Mouse (Mus musculus): ENCODE data around the gene Actr10. TPM values are rescaled to one million over a fixed set of nuclear protein-coding genes. Genes with fewer than 3 reads are reported as not detected.

The Actr10 gene
- total and polyA plus RNA-seq, 3 experiments = 60.2 to 168 (median 135) TPM

DNA sequence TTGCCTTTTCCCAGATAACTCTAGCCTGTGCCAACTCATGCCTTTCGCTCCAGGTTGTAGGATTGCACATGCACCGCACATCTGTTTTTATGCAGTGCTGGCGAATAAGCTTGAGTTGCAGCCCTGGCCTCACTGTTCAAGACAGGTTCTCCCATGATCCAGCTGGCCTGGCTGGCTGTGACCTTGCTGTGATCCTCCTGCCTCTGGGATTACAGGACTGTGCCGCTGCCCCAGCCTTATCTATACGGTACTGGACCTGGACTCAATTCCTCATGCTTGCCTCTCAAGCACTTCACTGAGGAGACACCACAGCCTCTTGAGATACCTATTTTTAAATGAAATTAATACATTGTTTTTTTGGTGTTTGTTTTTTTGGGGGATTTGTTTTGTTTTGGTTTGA, 6.5 kb downstream of the Actr10 start:
- Histone ChIP-seq H3K4me3 (replicated peaks in 1 of 3; ENCODE audit: low read depth in 2 of 3, low read length in 2 of 3, poor library complexity in 1 of 3) (no peak overlapping the region), H3K9ac (ENCODE audit: insufficient read depth, low read depth) (no peak overlapping the region), H3K4me1 (ENCODE audit: control insufficient read depth in 1 of 2, insufficient read depth in 2 of 2) (peaks cover 4 to 6% of the 10 kb centered on the region in 2 experiments; a peak in 3 of 4 replicates), H3K36me3 (replicated peaks in 1 of 2; ENCODE audit: control insufficient read depth in 1 of 2, insufficient read depth in 1 of 2, low read length in 1 of 2) (peaks cover 26 to 58% of the 10 kb centered on the region in 2 experiments), H3K4me2 (ENCODE audit: insufficient read depth, low read depth, poor library complexity, severe bottlenecking) (no peak overlapping the region), H3K79me2 (replicated peaks; ENCODE audit: control insufficient read depth, extremely low read depth, insufficient read depth, poor library complexity, severe bottlenecking) (peaks cover 12% of the 10 kb centered on the region), H3K27ac (ENCODE audit: insufficient read depth, low read depth) (no peak overlapping the region), H3K27me3 (replicated peaks) (no peaks in the 10 kb centered on the region), H3K9me3 (replicated peaks; ENCODE audit: low read length) (no peaks in the 10 kb centered on the region)
- TF ChIP-seq USF1 (IDR thresholded peaks at IDR 0.05; ENCODE audit: low read depth, low read length) (no peak), RCOR1 (conservative IDR thresholded peaks at IDR 0.05; ENCODE audit: low read depth, low read length) (no peak), SMC3 (IDR thresholded peaks at IDR 0.05; ENCODE audit: low read depth, low read length) (no peak), MEF2A (IDR thresholded peaks at IDR 0.05; ENCODE audit: borderline replicate concordance, low read depth, low read length) (no peak), ZNF384 (IDR thresholded peaks at IDR 0.05; ENCODE audit: low read depth, low read length) (no peak), ELF1 (IDR thresholded peaks at IDR 0.05; ENCODE audit: low read depth, low read length) (no peak), UBTF (IDR thresholded peaks at IDR 0.05; ENCODE audit: low read depth, low read length) (no peak), JUND (conservative IDR thresholded peaks at IDR 0.05; ENCODE audit: low read depth, low read length) (no peak), CTCF (conservative IDR thresholded peaks at IDR 0.05 in 1 of 2, IDR thresholded peaks at IDR 0.05 in 1 of 2; ENCODE audit: low read depth in 2 of 2, low read length in 2 of 2) (no peak), TCF12 (IDR thresholded peaks at IDR 0.05; ENCODE audit: low read depth, low read length) (no peak), EP300 (IDR thresholded peaks at IDR 0.05; ENCODE audit: low read length) (no peak)
- DNase-seq (ENCODE audit: extremely low read depth) = no peak
- in situ Hi-C loops (cut with MboI; ENCODE audit: low pct_ligation_motif_present, low pct_unique_long_range_greater_than_20kb, low sequenced_read_pairs) = no loop called here
- dilution Hi-C loops (cut with MboI; ENCODE audit: extremely low pct_ligation_motif_present, extremely low pct_unique_long_range_greater_than_20kb, low sequenced_read_pairs) = no loop called here

DNA sequence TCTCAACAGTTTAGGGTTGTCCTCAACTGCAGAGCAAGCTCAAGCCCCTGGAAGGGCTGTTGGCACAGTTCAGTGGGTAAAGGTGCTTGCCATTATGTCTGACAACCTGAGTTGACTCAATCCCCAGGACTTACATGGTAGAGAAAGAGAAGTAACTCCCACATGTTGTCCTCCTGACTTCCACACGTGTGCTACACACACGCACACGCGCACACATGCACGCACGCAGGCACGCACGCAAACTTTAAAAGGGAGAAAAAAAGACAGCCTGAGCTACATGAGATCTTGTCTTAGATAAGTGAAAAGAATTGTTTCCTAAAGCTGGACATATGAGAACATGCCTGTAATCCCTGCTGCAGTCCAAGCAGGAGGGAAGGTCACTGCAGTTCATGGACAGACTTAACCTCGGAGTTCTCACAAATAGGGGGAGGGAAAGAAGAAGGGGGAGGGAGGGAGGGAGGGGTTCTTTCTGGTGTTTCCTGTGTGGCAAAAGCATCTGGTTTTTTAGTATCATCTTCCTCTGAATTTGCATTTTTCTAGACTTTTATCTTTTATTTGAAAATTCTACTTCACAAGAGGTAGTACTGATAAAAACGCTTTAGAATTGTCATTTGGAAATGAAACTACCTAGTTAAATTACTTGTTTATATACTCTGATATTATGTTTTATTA, 9.1 kb downstream of the Actr10 start:
- no peak overlapping the region for H3K4me2 ChIP-seq (ENCODE audit: insufficient read depth, low read depth, poor library complexity, severe bottlenecking)
- no peak for DNase-seq (ENCODE audit: extremely low read depth)
- no peaks in the 10 kb centered on the region for H3K9me3 ChIP-seq (replicated peaks; ENCODE audit: low read length)
- peaks cover 2% of the 10 kb centered on the region; the same call in 1 of the 2 replicates for H3K79me2 ChIP-seq (replicated peaks; ENCODE audit: control insufficient read depth, extremely low read depth, insufficient read depth, poor library complexity, severe bottlenecking)
- H3K9ac ChIP-seq (ENCODE audit: insufficient read depth, low read depth) = no peak overlapping the region
- dilution Hi-C loops (cut with MboI; ENCODE audit: extremely low pct_ligation_motif_present, extremely low pct_unique_long_range_greater_than_20kb, low sequenced_read_pairs) (no loop called here), in situ Hi-C loops (cut with MboI; ENCODE audit: low pct_ligation_motif_present, low pct_unique_long_range_greater_than_20kb, low sequenced_read_pairs) (no loop called here)
- TF ChIP-seq ETS1 (conservative IDR thresholded peaks at IDR 0.05; ENCODE audit: low read depth, low read length) (no peak), PAX5 (IDR thresholded peaks at IDR 0.05; ENCODE audit: low read length) (no peak), USF2 (conservative IDR thresholded peaks at IDR 0.05; ENCODE audit: low read depth, low read length) (no peak), ZC3H11A (IDR thresholded peaks at IDR 0.05; ENCODE audit: low read depth, low read length) (no peak), MXI1 (IDR thresholded peaks at IDR 0.05; ENCODE audit: low read depth, low read length) (no peak), ZNF384 (IDR thresholded peaks at IDR 0.05; ENCODE audit: low read depth, low read length) (no peak), MEF2A (IDR thresholded peaks at IDR 0.05; ENCODE audit: borderline replicate concordance, low read depth, low read length) (no peak)
- no peaks in the 10 kb centered on the region for H3K27me3 ChIP-seq (replicated peaks)
- H3K27ac ChIP-seq (ENCODE audit: insufficient read depth, low read depth) = no peak overlapping the region
- H3K36me3 ChIP-seq (replicated peaks in 1 of 2; ENCODE audit: control insufficient read depth in 1 of 2, insufficient read depth in 1 of 2, low read length in 1 of 2) = peaks cover 29 to 57% of the 10 kb centered on the region in 2 experiments
- no peak overlapping the region for H3K4me3 ChIP-seq (replicated peaks in 1 of 3; ENCODE audit: low read depth in 2 of 3, low read length in 2 of 3, poor library complexity in 1 of 3)
- H3K4me1 ChIP-seq (ENCODE audit: control insufficient read depth in 1 of 2, insufficient read depth in 2 of 2) = no peaks in the 10 kb centered on the region
